Mouse (Mus musculus) megakaryocyte-erythroid progenitor cell, adult 5-6 weeks (primary cell): ENCODE results near the gene Fam78a. TPM values are rescaled to one million over a fixed set of nuclear protein-coding genes. Genes with fewer than 3 reads are reported as not detected.

ENCODE experiments used
- ATAC-seq: replicated peaks from 2 replicates; pipeline ENCODE4 v1.8.0; 2016; ENCODE audit warnings: mild to moderate bottlenecking, inconsistent platforms; ENCODE audit not compliant: severe bottlenecking, poor library complexity, low FRiP score, low TSS enrichment
- total RNA-seq, 2 experiments: library from RNA; stranded (forward) in 1 of 2; stranded (reverse) in 1 of 2; fragments of 200-1000, 215-1000 nt in 1 of 2; fragments of >200 nt in 1 of 2; fragmentation: Nextera tagmentation in 1 of 2; gene quantifications; 2 replicates each; pipeline ENCODE4 v1.2.3; 2014 to 2017

Gene Fam78a
- total RNA-seq, 2 experiments from 2014 or later, result 23.4 to 30.2 TPM

DNA sequence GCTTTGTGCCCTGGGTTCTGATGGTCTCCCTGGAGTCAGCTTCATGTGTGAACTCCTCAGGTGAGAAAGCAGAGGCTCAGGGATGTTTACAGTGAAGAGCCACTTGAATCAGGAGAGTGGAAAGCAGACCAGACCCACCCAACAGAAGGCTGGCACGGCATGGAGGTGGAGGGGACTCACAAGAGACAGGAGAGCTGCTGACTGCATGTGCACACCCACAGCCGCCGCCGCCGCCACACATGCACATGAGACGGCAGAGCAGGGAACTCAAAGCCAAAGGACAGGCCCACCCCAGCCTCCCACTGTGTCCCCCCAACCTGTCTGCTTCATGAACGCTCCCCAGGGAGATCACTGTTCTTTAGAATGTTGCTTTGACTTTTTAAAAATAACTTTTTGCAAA, 19.5 kb upstream of the Fam78a start:
- ATAC-seq, result no peak

- ATAC-seq, result no peak
These were observed 18.9 kb upstream of the Fam78a start for GRCm38 (mm10) chr2:32103557-32103956.

GRCm38 (mm10) chr2:32102944-32103343, 18.3 kb upstream of the Fam78a start:
- no peak for ATAC-seq

GRCm38 (mm10) chr2:32096122-32096420, 11.4 kb upstream of the Fam78a start:
- no peak for ATAC-seq

DNA sequence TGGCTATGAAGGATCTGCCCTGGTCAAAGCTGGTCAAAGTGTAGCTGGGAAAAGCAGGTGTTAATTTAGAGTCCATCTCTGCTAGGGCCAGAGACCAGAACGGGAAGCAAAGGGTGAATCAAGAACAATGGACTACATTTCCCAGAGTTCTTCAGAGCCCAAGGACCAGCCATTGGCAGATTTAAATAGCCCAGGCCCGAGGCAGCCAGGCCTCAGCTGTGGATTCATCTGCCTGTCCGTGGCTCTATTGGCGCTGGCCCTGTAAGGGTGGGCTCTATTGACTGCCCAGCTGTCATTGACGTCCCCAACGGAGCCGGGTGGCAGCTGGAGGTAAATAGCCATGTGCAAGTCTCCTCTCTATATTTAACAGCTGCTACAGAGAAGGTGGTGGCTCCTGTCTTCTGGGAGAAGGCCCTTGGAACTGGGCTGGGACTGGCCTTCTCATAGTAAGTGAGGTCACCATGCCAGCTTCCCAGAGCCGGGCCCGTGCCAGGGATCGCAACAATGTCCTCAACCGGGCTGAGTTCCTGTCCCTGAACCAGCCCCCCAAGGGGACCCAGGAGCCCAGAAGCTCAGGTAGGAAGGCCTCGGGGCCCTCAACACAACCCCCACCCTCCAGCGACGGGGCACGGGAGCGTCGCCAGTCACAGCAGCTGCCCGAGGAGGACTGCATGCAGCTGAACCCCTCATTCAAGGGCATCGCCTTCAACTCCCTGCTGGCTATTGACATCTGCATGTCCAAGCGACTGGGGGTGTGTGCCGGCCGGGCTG, 10.9 kb upstream of the Fam78a start, which contains the start of gene Plpp7:
Plpp7 (plus strand) TSS at position 178 of the 771 bp plus-strand sequence.
- ATAC-seq, result peak; percentile 64

- ATAC-seq, result no peak
These were observed 9.5 kb upstream of the Fam78a start for GRCm38 (mm10) chr2:32094001-32094707.

DNA sequence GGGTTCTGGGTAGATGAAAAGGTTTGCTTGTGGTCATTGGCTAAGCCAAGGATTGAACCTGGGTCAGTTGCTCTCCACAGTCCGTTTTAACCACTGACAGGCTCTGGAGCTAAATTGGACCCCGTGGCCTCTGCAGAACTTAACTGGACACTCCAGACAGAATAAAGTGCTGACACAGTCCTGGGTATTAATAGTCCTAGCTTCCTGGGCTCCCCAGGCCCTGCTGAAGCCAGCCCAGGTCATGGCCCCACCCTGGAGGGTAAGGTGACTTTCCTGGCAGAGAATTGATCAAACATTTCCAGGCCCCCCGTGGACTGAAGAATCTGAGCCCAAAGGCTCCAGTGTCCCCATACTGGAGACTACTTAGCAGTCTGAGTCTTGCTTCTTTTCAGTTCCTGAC, 7.3 kb upstream of the Fam78a start:
- ATAC-seq, result no peak

GRCm38 (mm10) chr2:32090145-32090544, 5.5 kb upstream of the Fam78a start:
- ATAC-seq, result no peak

DNA sequence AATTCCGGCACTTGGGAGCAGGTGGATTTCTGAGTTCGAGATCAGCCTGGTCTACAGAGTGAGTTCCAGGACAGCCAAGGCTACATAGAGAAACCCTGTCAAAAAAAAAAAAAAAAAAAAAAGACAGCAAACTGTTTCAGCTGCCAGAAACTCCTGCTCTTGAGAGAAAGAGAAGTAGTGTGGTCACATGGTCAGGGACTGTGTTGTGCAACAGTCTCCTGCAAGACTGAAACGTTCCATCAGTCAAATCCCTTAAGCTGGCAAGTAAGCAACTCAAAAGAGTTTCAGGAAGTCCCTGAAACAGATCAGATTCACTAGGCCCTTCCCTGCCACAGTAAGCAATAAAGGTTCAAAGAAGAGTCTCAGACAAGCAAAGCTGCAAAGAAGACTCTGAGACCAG, 4.9 kb upstream of the Fam78a start:
- no peak for ATAC-seq

- ATAC-seq, result 0 out of 2 replicates have a peak, but pooled peaks have one; percentile 12
These were observed 3.8 kb upstream of the Fam78a start for GRCm38 (mm10) chr2:32088372-32088981.

DNA sequence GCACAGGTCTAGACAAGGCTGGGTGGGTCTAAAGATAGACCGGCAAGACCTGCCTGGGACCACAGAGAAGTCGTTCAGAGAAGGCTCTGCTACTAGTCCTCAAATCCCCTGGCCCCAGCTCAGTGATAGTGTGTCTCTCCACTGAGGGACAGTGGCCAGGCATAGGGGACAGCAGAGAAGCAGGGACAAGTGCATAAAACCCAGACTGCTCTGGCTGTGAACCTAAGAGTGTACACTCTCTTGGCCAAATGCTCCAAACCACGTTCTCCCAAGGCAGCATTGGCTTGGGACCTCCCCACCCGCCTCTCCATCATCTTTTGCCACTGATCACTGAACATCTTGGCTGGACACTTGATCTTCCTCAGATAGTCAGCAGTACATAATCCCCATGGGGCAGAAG, 2.9 kb upstream of the Fam78a start:
- no peak for ATAC-seq

DNA sequence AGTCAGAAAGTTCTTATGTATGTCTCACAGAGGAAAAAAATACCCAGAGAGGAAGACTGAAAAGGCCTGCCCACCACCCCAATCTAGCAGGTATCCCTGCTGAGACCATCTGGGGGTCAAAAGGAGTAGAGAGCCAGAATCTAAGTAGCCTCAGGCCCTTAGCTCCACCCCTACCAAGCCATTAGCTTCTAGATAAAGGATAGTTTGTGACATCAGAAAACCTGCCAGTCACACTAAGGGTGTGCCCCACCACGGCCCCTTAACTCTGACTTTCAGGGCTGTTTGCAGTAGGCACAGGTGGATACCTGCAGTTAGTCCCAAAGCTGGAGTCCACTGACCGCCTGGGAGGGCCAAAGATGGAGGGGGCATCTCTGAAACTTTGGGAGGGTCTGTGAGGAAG, 574 bp upstream of the Fam78a start:
- ATAC-seq, result peak; percentile 29

DNA sequence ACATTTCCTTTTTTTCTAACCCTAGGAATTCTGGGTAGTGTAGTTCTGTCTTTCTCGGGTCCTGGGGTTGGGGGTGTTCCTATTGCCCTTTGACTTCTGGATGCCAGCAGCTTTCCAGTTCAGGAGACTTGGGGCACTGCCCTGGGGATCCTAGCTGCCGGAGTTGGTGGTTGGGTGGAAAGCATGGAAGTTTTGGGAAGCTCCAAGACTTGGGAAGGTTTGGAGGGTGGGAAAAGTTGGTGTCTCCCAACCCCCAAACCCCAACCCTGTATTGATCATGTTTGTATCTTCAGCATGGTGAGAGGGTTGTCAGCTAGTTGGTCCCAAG, 179 bp upstream of the Fam78a start:
- ATAC-seq, result no peak

GRCm38 (mm10) chr2:32083159-32084011, 1.3 kb downstream of the Fam78a start:
- ATAC-seq, result peak; percentile 36

DNA sequence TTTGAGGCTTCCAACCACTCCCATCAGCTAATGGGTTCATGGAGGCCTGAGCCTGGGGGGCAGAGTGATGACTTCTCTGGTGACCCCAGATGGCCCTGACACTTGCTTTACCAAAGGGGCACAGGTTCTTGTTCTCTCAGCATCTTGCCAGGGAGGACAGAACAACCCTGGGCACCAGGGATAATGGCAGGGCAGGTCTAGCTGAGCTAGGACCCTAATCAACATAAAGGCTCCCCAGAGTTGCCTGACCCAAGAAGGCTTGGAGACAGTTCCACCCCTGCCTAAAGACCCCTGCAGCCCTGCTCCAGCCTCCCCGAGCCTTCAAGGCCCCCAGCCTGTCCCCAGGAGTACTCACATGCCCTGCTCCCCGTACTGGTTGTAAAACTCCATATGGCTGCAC, 2.4 kb downstream of the Fam78a start:
- ATAC-seq, result no peak

- ATAC-seq, result no peak
These were observed 3.2 kb downstream of the Fam78a start for GRCm38 (mm10) chr2:32081296-32081929.

GRCm38 (mm10) chr2:32080681-32081080, 4.0 kb downstream of the Fam78a start:
- no peak for ATAC-seq

DNA sequence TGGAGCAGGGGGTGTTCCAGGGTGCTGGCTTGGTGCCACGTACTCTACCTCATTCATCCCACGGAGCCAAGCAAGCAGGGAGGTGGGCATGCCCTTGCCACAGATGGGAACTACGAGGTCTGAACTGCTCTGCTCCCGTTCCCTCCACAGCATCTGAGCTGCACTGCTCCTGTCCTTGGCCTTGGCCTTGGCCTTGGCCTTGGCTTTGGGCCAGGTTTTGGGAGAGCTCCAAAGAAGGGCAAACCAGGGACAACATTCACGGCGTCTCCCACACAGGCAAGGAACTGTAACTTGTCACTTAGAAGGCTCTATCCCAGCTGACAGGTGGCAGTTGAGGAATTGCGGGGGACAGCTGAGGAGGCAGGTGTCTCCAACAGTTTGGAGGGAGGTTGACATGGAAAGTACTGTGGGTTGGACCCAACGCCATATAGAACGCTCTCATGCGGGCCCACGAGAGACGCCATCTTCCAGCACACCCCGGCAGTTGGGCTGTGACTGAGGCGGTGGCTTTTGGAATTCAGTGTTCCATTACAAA, 5.4 kb downstream of the Fam78a start:
- no peak for ATAC-seq

- ATAC-seq, result no peak
These were observed 6.1 kb downstream of the Fam78a start for GRCm38 (mm10) chr2:32078522-32078921.
